Mouse (Mus musculus) adrenal gland, postnatal 36 days (tissue): ENCODE measurements around the gene Scgb2b18. TPM values are rescaled to one million over a fixed set of nuclear protein-coding genes. Genes with fewer than 3 reads are reported as not detected.
"Not testable (repeated sequence)": the region's sequence is repeated elsewhere in the genome, so short reads cannot be mapped to it uniquely, and the experiment has no call there.

Source experiments
- DNase-seq, 2 experiments: peaks; one replicate each; pipeline ENCODE4 v3.0.0; 2021; ENCODE audit warnings: mixed read lengths in 1 of 2
- long read RNA-seq, 2 experiments: library from polyadenylated mRNA; stranded (forward); transcript quantifications; one replicate each; pipeline ENCODE4 v2.0.0; 2021; ENCODE audit warnings: borderline sequencing depth in 2 of 2
- total RNA-seq, 2 experiments: library from RNA; stranded (reverse); gene quantifications; 2 replicates each; pipeline ENCODE4 v1.2.3; 2021

Scgb2b18 gene
- total RNA-seq: not detected
- long read RNA-seq, experiment 1: 0 reads
- long read RNA-seq, experiment 2: 0 reads

GRCm38 (mm10) chr7:33173764-33174163 is at the start of gene Scgb2b18:
Gene Scgb2b18, minus strand, starts transcription at chr7:33173864.
- not testable (repeated sequence) for DNase-seq

GRCm38 (mm10) chr7:33185268-33185667 is 11.6 kb upstream of the Scgb2b18 start, which contains the start of gene Scgb1b18:
Gene Scgb1b18, plus strand, starts transcription at chr7:33185568.
- not testable (repeated sequence) for DNase-seq

Other genes with a start within 250 kb of the Scgb2b18 start
- not detected for gene Scgb2b17, start 117.3 kb downstream of the Scgb2b18 start, total RNA-seq
- not detected for gene Scgb1b17, start 110.4 kb downstream of the Scgb2b18 start, total RNA-seq
- gene Scgb1b18, start 11.7 kb upstream of the Scgb2b18 start, total RNA-seq: not detected
- gene Scgb2b19, start 106.5 kb upstream of the Scgb2b18 start, total RNA-seq: not detected
- not detected for gene Scgb1b19, start 113.4 kb upstream of the Scgb2b18 start, total RNA-seq
- gene Scgb2b20, start 192.5 kb upstream of the Scgb2b18 start, total RNA-seq: not detected
- not detected for gene Scgb1b20, start 199.4 kb upstream of the Scgb2b18 start, total RNA-seq